Mouse (Mus musculus): Measurements from ENCODE around the gene Atr. TPM values are rescaled to one million over a fixed set of nuclear protein-coding genes. Genes with fewer than 3 reads are reported as not detected.

Gene Atr
- polyA plus RNA-seq, 1 experiment from 2014 or later = 21.8 TPM

Other genes with a start within 250 kb of the Atr start
- gene Pcolce2, start 220.0 kb upstream of the Atr start, polyA plus RNA-seq (2016; fragmentation: Nextera tagmentation; extraction: Ambion mirVana) = 4.5 and 5.5 TPM in 2 replicates
- 1.9 and 2.4 TPM in 2 replicates for gene Trpc1, start 107.2 kb upstream of the Atr start, polyA plus RNA-seq (2016; fragmentation: Nextera tagmentation; extraction: Ambion mirVana)
- gene Pls1, start 12.3 kb upstream of the Atr start, polyA plus RNA-seq (2016; fragmentation: Nextera tagmentation; extraction: Ambion mirVana) = 7.5 and 8.7 TPM in 2 replicates
- 18.3 and 21.3 TPM in 2 replicates for gene Xrn1, start 97.2 kb downstream of the Atr start, polyA plus RNA-seq (2016; fragmentation: Nextera tagmentation; extraction: Ambion mirVana)